15 mouse cellular contexts compared by ENCODE assay signal in the genomic region with DNA sequence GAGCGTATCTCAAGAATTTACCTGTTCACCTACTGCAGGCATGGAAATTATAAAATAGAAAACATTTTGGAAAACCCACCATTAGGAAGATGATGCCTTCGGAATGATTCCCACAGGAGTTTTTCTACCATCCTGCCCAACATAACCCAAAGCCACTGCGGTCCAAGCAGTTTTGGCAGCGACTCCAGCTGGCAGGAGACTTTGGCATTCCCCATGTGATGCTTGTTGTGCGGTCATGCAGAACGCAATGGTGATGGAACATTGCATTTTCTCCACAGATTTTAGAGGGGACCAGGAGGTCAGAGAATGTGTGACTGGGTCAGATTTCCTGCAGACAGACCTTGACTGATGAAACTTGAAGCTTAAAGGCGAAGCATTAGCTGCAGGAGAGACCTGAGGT.
DNase-seq lines count a peak whose midpoint lies in the region; ATAC-seq and TF ChIP-seq lines count a peak whose summit lies in the region.
"Had no signal": no experiment of that assay in that cellular context is flagged by ENCODE, and none has a peak within 500 bp of the region (broad histone marks: within the 10 kb centered on the region; RNA-seq: fewer than 3 reads in every experiment).

No protein-coding gene starts in this region.

- no peak overlapping the region for H3K4me3 ChIP-seq in hindbrain, postnatal 0 days (ENCODE audit: low read length)
- no peak overlapping the region for H3K4me3 ChIP-seq in hindbrain, embryonic 11.5 days (ENCODE audit: low read depth, low read length)
- H3K4me3 ChIP-seq in forebrain, embryonic 10.5 days, result no peak overlapping the region
- H3K4me3 ChIP-seq: forebrain, embryonic 15.5 days; hindbrain, embryonic 15.5 days had no signal

- no peaks in the 10 kb centered on the region for H3K9me3 ChIP-seq in hindbrain, postnatal 0 days (ENCODE audit: low read length)
- no peaks in the 10 kb centered on the region for H3K9me3 ChIP-seq in hindbrain, embryonic 11.5 days (ENCODE audit: control insufficient read depth, low read length)
- H3K9me3 ChIP-seq in forebrain, embryonic 10.5 days, result no peaks in the 10 kb centered on the region
- H3K9me3 ChIP-seq: forebrain, embryonic 15.5 days; hindbrain, embryonic 15.5 days had no signal

- H3K9ac ChIP-seq in hindbrain, postnatal 0 days (replicated peaks; ENCODE audit: low read length), result no peak overlapping the region
- H3K9ac ChIP-seq in hindbrain, embryonic 11.5 days (ENCODE audit: low read depth, low read length), result no peak overlapping the region
- H3K9ac ChIP-seq: forebrain, embryonic 15.5 days; hindbrain, embryonic 15.5 days; liver, embryonic 14.5 days had no signal

- no peaks in the 10 kb centered on the region for H3K36me3 ChIP-seq in hindbrain, postnatal 0 days (ENCODE audit: insufficient read depth, low read length)
- H3K36me3 ChIP-seq in hindbrain, embryonic 11.5 days (ENCODE audit: control insufficient read depth, insufficient read depth, low read length), result no peaks in the 10 kb centered on the region
- H3K36me3 ChIP-seq in forebrain, embryonic 10.5 days (replicated peaks), result no peaks in the 10 kb centered on the region
- H3K36me3 ChIP-seq: forebrain, embryonic 15.5 days; hindbrain, embryonic 15.5 days had no signal

- H3K27ac ChIP-seq in hindbrain, postnatal 0 days, result no peak overlapping the region
- no peak overlapping the region for H3K27ac ChIP-seq in hindbrain, embryonic 11.5 days (ENCODE audit: low read depth, low read length)
- no peak overlapping the region for H3K27ac ChIP-seq in forebrain, embryonic 10.5 days
- H3K27ac ChIP-seq: forebrain, embryonic 15.5 days; hindbrain, embryonic 15.5 days; kidney, postnatal 0 days; liver, embryonic 14.5 days had no signal

- ATAC-seq in hindbrain, postnatal 0 days, result no peak
- no peak for ATAC-seq in hindbrain, embryonic 11.5 days (ENCODE audit: low FRiP score)
- ATAC-seq: forebrain, embryonic 15.5 days; lung, postnatal 0 days had no signal

- H3K4me2 ChIP-seq in hindbrain, postnatal 0 days (ENCODE audit: low read depth, low read length), result no peak overlapping the region
- no peak overlapping the region for H3K4me2 ChIP-seq in hindbrain, embryonic 11.5 days (replicated peaks; ENCODE audit: low read depth, low read length)
- H3K4me2 ChIP-seq: forebrain, embryonic 15.5 days; hindbrain, embryonic 15.5 days had no signal

- DNase-seq in hindbrain, postnatal 0 days (ENCODE audit: low spot score), result peak; percentile 59
- DNase-seq in hindbrain, embryonic 11.5 days (ENCODE audit: low spot score), result no peak
- DNase-seq in brain, adult 2 months (ENCODE audit: low read depth, low spot score), result peak; percentile 84
- peak; percentile 65 for DNase-seq in cerebellum, adult 9-11 months
- DNase-seq in kidney, postnatal 14 days, result peak; percentile 48
- DNase-seq in forebrain, embryonic 10.5 days (ENCODE audit: extremely low spot score, low spot score), result no peak
- no peak for DNase-seq in liver
- no peak for DNase-seq in ovary, postnatal 10 days (ENCODE audit: low spot score)
- DNase-seq: heart, postnatal 10 days; right cerebral cortex, postnatal 25 days had no signal

- TF ChIP-seq CTCF in hindbrain, postnatal 0 days (IDR thresholded peaks at IDR 0.05; ENCODE audit: low read depth), result no peak

- WGBS in hindbrain, postnatal 0 days, result 61% methylated on average over 7 of the region's 7 CpGs
- WGBS in hindbrain, embryonic 11.5 days, result 78% methylated on average over 7 of the region's 7 CpGs
- WGBS in forebrain, embryonic 10.5 days, result 89% methylated on average over 7 of the region's 7 CpGs

- H3K27me3 ChIP-seq in hindbrain, postnatal 0 days (ENCODE audit: insufficient read depth, low read length), result no peaks in the 10 kb centered on the region
- H3K27me3 ChIP-seq in hindbrain, embryonic 11.5 days (ENCODE audit: control insufficient read depth, insufficient read depth, low read length), result no peaks in the 10 kb centered on the region
- H3K27me3 ChIP-seq in forebrain, embryonic 10.5 days (ENCODE audit: poor library complexity, severe bottlenecking), result no peaks in the 10 kb centered on the region
- H3K27me3 ChIP-seq: forebrain, embryonic 15.5 days; hindbrain, embryonic 15.5 days had no signal

- no peaks in the 10 kb centered on the region for H3K4me1 ChIP-seq in hindbrain, postnatal 0 days (ENCODE audit: insufficient read depth, low read length)
- H3K4me1 ChIP-seq in hindbrain, embryonic 11.5 days (replicated peaks; ENCODE audit: control insufficient read depth, insufficient read depth, low read length), result no peaks in the 10 kb centered on the region
- H3K4me1 ChIP-seq in forebrain, embryonic 10.5 days, result no peaks in the 10 kb centered on the region
- H3K4me1 ChIP-seq: forebrain, embryonic 15.5 days; hindbrain, embryonic 15.5 days had no signal

Comparison
In these comparisons a context has a peak if more than half of its experiments do, and no peak if none do; other contexts are left out.
1. DNase-seq: peak in hindbrain, postnatal 0 days (single experiment), brain, adult 2 months (single experiment), cerebellum, adult 9-11 months (single experiment) and kidney, postnatal 14 days (single experiment); none in hindbrain, embryonic 11.5 days (single experiment), forebrain, embryonic 10.5 days (single experiment), liver (single experiment) and ovary, postnatal 10 days (single experiment).